Mouse (Mus musculus) kidney, postnatal 4 days (tissue): ENCODE data around the gene Olfr745.

Experiments used
- DNase-seq, 2 experiments: peaks; one replicate each; pipeline ENCODE4 v3.0.0; 2021; ENCODE audit warnings: mixed read lengths in 2 of 2

Olfr745 gene

DNA sequence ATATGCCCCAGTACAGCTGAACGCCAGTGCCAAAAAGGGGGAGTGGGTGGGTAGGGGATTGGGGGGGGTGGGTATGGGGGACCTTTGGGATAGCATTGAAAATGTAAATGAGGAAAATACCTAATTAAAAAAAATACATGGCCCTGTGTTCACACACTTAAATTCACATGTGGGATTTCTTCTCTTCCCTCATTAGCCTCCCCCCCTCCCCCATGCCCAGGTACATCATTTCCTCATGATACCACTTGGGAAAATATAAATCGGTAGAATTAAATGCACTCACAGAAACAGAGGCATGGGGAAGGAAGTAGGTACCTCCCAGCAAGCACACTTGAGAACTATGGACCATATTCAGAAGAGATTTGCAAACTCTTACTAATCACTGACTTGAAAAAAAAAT lies at the start of gene Olfr745:
Gene Olfr745 (plus strand): TSS at position 301 of the 400 bp plus-strand sequence.
- no peak for DNase-seq

DNA sequence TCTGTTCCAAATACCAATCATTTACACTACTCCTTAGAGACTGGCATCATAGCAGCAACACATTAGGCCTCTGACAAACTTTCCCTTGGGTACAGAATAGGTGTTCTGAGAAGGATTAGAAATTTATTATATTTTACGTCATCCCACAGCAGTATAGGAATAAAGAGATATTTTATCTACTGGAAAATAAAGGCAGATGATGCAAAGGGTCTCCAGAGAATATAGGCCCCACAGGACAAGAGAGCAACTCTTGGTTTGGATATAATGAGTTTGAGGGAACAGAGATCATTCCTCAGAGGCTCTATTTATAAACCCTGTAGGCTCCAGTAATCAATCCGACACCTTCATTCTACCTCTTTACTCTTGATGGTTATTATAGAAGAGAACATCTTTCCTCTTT lies 24.6 kb upstream of the Olfr745 start, which contains the start of gene Olfr744:
Gene Olfr744 (plus strand): TSS at position 301 of the 400 bp plus-strand sequence.
- DNase-seq: no peak

DNA sequence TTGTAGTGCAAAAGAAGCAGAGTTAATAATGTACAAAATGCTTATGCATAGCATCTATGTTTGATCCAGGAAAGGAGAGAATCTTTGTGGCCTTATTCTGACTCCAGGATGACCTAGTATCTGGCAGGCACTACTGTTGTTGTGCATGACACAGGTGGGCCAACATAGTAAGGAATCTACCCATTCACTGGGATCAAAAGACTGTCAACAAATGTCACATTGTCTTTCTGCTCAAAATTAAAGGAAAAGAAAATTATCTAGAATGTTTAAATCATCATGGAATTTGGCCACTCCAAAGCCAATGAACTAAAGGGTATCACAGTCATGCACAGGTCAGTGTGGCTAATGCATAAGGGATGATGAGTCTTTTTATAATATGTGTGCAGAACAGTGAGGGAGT lies 7.6 kb downstream of the Olfr745 start, which contains the start of gene Olfr746:
Gene Olfr746 (plus strand): TSS at position 301 of the 400 bp plus-strand sequence.
- no peak for DNase-seq

DNA sequence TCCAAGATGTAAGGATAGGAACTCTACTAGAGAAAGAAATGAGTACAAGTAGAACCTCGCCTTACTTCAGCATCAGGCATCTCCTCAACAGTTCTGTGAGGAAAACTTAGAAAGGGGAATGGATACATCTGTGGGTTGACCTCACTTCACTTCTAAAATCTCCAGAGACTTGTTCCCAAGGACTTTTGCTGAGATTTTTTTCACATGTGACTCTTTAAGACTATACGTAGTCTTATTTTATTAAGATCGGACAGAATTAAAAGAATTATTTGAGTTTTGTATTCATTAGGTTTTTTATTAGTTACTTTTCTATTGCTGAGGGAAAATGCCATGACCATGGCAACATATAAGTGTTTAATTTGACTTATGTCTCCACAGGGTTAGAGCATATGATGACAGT lies 53.9 kb downstream of the Olfr745 start, which contains the start of gene Olfr747:
Gene Olfr747 (minus strand): TSS at position 101 of the 400 bp plus-strand sequence.
- no peak for DNase-seq
